Mouse (Mus musculus) forebrain, postnatal 0 days (tissue): ENCODE results near the gene Scn2b. TPM values are rescaled to one million over a fixed set of nuclear protein-coding genes. Genes with fewer than 3 reads are reported as not detected.

ENCODE experiments used
- ATAC-seq: fragments of 200-750 bp; cut with Nextera tagmentation; 2 replicates; pipeline ENCODE4 v1.8.0; 2017; ENCODE audit warnings: mild to moderate bottlenecking, moderate library complexity
- DNase-seq: peaks from one replicate; pipeline ENCODE4 v3.0.0-alpha.2; 2015
- H3K27ac ChIP-seq: fragments of 300-500 bp; sonication (generic); 2 replicates; pipeline ENCODE4 v1.5.1; 2014; ENCODE audit warnings: low read depth, mild to moderate bottlenecking, antibody characterized with exemption, low read length, moderate library complexity, mixed read lengths
- H3K27me3 ChIP-seq: fragments of 300-500 bp; sonication (generic); 2 replicates; pipeline ENCODE4 v1.6.1; 2014; ENCODE audit warnings: mild to moderate bottlenecking, low read length, mixed read lengths; ENCODE audit not compliant: insufficient read depth
- H3K36me3 ChIP-seq: fragments of 300-500 bp; sonication (generic); 2 replicates; pipeline ENCODE4 v1.6.1; 2014; ENCODE audit warnings: mild to moderate bottlenecking, moderate library complexity; ENCODE audit not compliant: insufficient read depth
- H3K4me1 ChIP-seq: fragments of 300-500 bp; sonication (generic); 2 replicates; pipeline ENCODE4 v1.6.1; 2014; ENCODE audit warnings: antibody characterized with exemption; ENCODE audit not compliant: insufficient read depth
- H3K4me2 ChIP-seq: fragments of 300-500 bp; sonication (generic); 2 replicates; pipeline ENCODE4 v1.6.1; 2014; ENCODE audit warnings: low read depth, mild to moderate bottlenecking, moderate library complexity
- H3K4me3 ChIP-seq: fragments of 300-500 bp; sonication (generic); 2 replicates; pipeline ENCODE4 v1.5.1; 2014; ENCODE audit warnings: low read depth, low read length, mixed read lengths
- H3K9ac ChIP-seq: fragments of 300-500 bp; sonication (generic); 2 replicates; pipeline ENCODE4 v1.6.1; 2014; ENCODE audit warnings: mild to moderate bottlenecking
- H3K9me3 ChIP-seq: fragments of 300-500 bp; sonication (generic); 2 replicates; pipeline ENCODE4 v1.6.1; 2016; ENCODE audit warnings: low read length
- CTCF ChIP-seq: sonication (generic); IDR thresholded peaks from 2 replicates; pipeline ENCODE4 v1.5.1; 2016; ENCODE audit warnings: antibody characterized with exemption, control low read depth, low read depth
- WGBS: fragments of 180-500 bp; shearing (Covaris S2); extraction: QIAGEN DNeasy Blood & Tissue Kit; methylation state at CpG from one replicate; pipeline ENCODE4 v1.1.7; 2014; 5-methylcytosine and 5-hydroxymethylcytosine counted together
- polyA plus RNA-seq: library from polyadenylated mRNA; unstranded; fragments of >200 nt; fragmentation: Nextera tagmentation; extraction: Ambion mirVana; gene quantifications from 2 replicates; pipeline ENCODE4 v1.2.1, GENCODE M21; 2015
- total RNA-seq: library from RNA; depleted of rRNA; stranded (reverse); fragments of >200 nt; gene quantifications from 2 replicates; pipeline ENCODE4 v1.2.3, GENCODE M21; 2014

Scn2b gene
- total and polyA plus RNA-seq, 2 experiments from 2014 or later: 5.4 to 11.5 TPM

DNA sequence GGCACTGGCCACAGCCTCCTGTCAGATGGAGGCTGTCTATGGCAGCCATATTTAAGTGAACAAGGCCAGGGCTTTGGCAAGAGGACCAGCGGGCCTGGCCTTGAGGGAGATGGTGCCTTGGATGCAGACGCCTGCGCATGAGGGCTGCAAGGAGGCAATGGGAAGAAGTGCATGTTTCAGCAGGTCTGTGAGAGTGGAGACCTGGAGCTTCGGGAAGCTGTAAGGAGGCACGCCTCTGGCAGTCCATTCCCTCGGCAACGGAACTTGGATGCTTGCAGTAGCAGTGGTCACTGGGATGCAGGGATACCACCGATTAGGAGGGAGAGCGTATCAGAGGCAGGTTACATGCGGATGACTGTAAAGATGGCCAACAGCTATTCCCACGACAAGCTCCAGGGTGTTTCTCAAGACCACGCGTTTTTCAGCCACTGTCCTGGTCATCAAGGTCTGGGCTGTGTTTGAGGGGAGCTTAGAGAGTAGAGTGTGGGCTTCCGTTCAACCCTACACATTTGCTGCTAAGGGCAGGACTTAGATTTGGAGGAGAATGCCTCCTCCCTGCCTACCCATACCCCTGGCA lies 2.5 kb downstream of the Scn2b start:
- Histone ChIP-seq H3K9ac (no peak overlapping the region), H3K27ac (no peak overlapping the region), H3K27me3 (no peaks in the 10 kb centered on the region), H3K9me3 (no peaks in the 10 kb centered on the region), H3K4me3 (no peak overlapping the region), H3K4me2 (no peak overlapping the region; the same call in 1 of the 2 replicates), H3K36me3 (peaks cover 2% of the 10 kb centered on the region; the same call in 1 of the 2 replicates), H3K4me1 (peaks cover 18% of the 10 kb centered on the region)
- DNase-seq: no peak
- ATAC-seq: no peak
- no peak for TF ChIP-seq CTCF
- WGBS: 91% methylated on average over 14 of the region's 14 CpGs

- peaks cover 18% of the 10 kb centered on the region for H3K4me1 ChIP-seq
- H3K36me3 ChIP-seq: peaks cover 7% of the 10 kb centered on the region; the same call in 1 of the 2 replicates
- DNase-seq: no peak
- H3K9ac ChIP-seq: no peak overlapping the region
- no peaks in the 10 kb centered on the region for H3K9me3 ChIP-seq
- no peak overlapping the region for H3K4me3 ChIP-seq
- WGBS: 89% methylated on average over 6 of the region's 6 CpGs
- no peak overlapping the region for H3K4me2 ChIP-seq
- H3K27ac ChIP-seq: no peak overlapping the region
- no peak for TF ChIP-seq CTCF
- ATAC-seq: no peak
- H3K27me3 ChIP-seq: no peaks in the 10 kb centered on the region
Measured at GRCm38 (mm10) chr9:45120567-45120966, 3.0 kb downstream of the Scn2b start.

DNA sequence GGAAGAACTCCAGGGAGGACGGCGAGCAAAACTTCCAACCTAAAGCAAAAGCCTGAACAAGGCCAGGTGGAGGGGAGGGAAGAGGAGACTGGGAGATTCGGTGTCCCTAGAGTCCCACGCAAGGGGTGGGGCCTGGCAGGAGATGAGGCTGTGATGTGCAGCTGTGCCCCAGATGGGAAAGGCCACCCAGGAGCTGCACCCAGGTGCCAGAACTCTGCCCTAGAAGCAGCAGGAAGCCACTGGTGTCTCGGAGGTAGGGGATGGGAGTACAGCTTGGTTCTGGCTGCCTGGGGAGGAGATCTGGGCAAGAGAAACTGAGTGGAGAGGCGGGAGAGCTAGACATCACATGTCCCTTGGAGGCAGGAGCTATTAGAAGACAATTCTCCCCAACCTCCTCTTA lies 3.4 kb downstream of the Scn2b start:
- Histone ChIP-seq H3K9me3 (no peaks in the 10 kb centered on the region), H3K9ac (no peak overlapping the region), H3K27ac (no peak overlapping the region), H3K4me1 (peaks cover 18% of the 10 kb centered on the region), H3K4me2 (no peak overlapping the region), H3K4me3 (no peak overlapping the region), H3K36me3 (peaks cover 10% of the 10 kb centered on the region; the same call in 1 of the 2 replicates), H3K27me3 (no peaks in the 10 kb centered on the region)
- no peak for TF ChIP-seq CTCF
- ATAC-seq: no peak
- no peak for DNase-seq
- WGBS: 63% methylated on average over 6 of the region's 6 CpGs

DNA sequence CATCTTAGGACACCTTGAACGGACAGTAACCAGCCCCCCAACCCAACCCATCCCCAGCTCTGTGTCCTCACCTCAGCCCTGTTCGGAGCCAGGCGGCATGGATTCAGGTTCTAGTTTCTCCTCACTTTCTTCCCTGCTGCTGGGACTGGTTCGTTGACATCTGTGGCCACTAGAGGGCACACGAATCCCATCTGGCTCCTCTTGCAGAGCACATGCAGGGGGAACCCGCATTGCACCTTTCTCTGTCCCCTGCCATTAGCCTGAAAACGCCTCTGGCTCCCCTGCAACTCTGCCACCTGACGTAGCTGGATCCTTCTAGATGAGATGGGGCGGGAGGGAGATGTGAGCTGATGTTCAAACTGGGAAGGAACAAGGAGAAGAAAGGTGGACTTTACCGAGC lies 4.2 kb downstream of the Scn2b start:
- 4% methylated on average over 10 of the region's 10 CpGs for WGBS
- peak; percentile 88 for DNase-seq
- no peaks in the 10 kb centered on the region for H3K27me3 ChIP-seq
- TF ChIP-seq CTCF: peak; percentile 96
- H3K4me3 ChIP-seq: peak overlapping the region; percentile 19
- ATAC-seq: peak; percentile 81
- H3K27ac ChIP-seq: no peak overlapping the region
- H3K36me3 ChIP-seq: peaks cover 15% of the 10 kb centered on the region; the same call in 1 of the 2 replicates
- peak overlapping the region; percentile 47 for H3K4me2 ChIP-seq
- H3K9me3 ChIP-seq: no peaks in the 10 kb centered on the region
- peak overlapping the region; percentile 35 for H3K9ac ChIP-seq
- H3K4me1 ChIP-seq: peaks cover 18% of the 10 kb centered on the region

DNA sequence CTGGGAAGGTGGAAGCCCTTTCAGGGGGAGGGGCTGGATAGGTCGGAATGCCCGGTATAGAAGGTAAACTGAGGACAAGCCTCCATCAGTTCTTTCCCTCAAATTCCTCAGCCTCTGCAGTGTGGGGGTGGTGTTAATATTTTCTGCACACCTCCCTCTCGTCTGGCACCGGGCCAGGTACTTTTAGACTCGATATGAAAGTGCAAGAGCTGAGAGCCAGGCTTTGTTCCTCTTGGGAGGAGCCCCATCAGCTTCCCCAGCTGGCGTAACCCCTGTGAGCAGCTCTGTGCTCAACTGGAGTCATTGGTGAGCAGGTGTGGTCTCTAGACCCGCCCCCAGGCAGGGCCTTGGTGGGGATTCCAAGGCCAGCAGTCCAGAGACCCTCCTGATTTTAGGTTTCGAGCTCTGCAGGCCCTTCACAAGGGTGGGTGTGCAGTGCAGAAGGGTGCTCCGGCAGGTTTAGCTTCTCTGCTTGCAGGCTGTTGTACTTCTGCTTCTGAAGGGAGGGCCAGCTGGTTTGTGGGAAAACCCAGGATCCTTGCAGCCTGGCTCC lies 4.7 kb downstream of the Scn2b start:
- H3K4me1 ChIP-seq: peaks cover 18% of the 10 kb centered on the region
- peak overlapping the region; percentile 19 for H3K4me3 ChIP-seq
- H3K4me2 ChIP-seq: peak overlapping the region; percentile 47
- DNase-seq (peak; percentile 57), ATAC-seq (peak; percentile 45; the same call in 1 of the 2 replicates)
- H3K9ac ChIP-seq: peak overlapping the region; percentile 35
- 15% methylated on average over 9 of the region's 9 CpGs for WGBS
- no peaks in the 10 kb centered on the region for H3K9me3 ChIP-seq
- no peaks in the 10 kb centered on the region for H3K27me3 ChIP-seq
- 0 out of 2 replicates have a peak overlapping the region, but pooled peaks have one; percentile 40 for H3K27ac ChIP-seq
- H3K36me3 ChIP-seq: peaks cover 15% of the 10 kb centered on the region; the same call in 1 of the 2 replicates
- TF ChIP-seq CTCF: no peak

DNA sequence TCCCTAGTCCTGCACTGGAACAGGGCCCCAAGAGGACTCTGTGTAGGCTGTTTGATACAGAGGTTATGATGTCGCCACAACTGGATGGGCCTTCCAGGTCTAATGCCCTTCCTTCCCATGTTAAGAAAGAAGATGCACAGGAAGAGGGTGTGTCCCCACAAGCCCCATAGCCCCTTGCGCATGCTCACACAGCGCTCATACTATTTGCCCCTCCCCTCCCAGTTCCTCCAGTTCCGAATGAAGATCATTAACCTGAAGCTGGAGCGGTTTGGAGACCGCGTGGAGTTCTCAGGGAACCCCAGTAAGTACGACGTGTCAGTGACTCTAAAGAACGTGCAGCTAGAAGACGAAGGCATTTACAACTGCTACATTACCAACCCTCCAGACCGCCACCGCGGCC lies 7.6 kb downstream of the Scn2b start:
- no peak overlapping the region for H3K4me3 ChIP-seq
- H3K9ac ChIP-seq: no peak overlapping the region
- ATAC-seq (no peak), DNase-seq (no peak)
- WGBS: 93% methylated on average over 14 of the region's 14 CpGs
- no peaks in the 10 kb centered on the region for H3K9me3 ChIP-seq
- H3K4me2 ChIP-seq: no peak overlapping the region
- H3K4me1 ChIP-seq: peaks cover 9% of the 10 kb centered on the region
- peaks cover 15% of the 10 kb centered on the region; the same call in 1 of the 2 replicates for H3K36me3 ChIP-seq
- no peaks in the 10 kb centered on the region for H3K27me3 ChIP-seq
- no peak overlapping the region for H3K27ac ChIP-seq
- TF ChIP-seq CTCF: no peak

DNA sequence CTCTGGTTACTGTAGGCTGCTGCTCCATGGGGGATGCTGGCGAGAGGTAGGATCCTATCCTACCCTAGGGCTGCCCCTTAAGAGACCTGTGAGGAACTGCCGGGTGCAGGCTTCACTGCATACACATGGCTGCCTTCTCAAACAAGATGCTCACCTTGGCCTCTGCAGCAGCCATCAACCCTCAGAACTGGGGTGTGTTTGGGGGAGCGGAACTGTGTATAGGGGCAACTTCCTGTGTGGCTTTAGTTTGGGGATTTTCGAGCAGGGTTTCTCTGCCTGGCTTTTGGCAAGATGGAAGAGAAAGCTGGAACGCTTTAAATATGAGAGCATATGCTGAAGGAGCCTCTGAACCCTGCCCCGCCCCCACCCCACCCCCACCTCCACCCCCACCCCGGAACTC lies 9.4 kb downstream of the Scn2b start:
- H3K27me3 ChIP-seq: no peaks in the 10 kb centered on the region

More for the DNA sequence above, 9.4 kb downstream of the Scn2b start:
- H3K27ac ChIP-seq: no peak overlapping the region
- TF ChIP-seq CTCF: no peak
- peaks cover 15% of the 10 kb centered on the region; the same call in 1 of the 2 replicates for H3K36me3 ChIP-seq
- H3K4me1 ChIP-seq: peaks cover 7% of the 10 kb centered on the region
- no peak overlapping the region for H3K4me2 ChIP-seq
- no peak overlapping the region for H3K4me3 ChIP-seq
- DNase-seq (no peak), ATAC-seq (no peak)
- WGBS: 58% methylated on average over 7 of the region's 7 CpGs
- H3K9me3 ChIP-seq: no peaks in the 10 kb centered on the region
- no peak overlapping the region for H3K9ac ChIP-seq
